Mouse (Mus musculus): ENCODE measurements around the gene Tcf21. TPM values are rescaled to one million over a fixed set of nuclear protein-coding genes. Genes with fewer than 3 reads are reported as not detected.

The Tcf21 gene
- polyA plus RNA-seq, 1 experiment from 2014 or later = not detected

GRCm38 (mm10) chr10:22782684-22783083 is 37.3 kb downstream of the Tcf21 start:
- Histone ChIP-seq H3K9ac (replicated peaks; ENCODE audit: low read depth, low read length) (no peak overlapping the region), H3K36me3 (ENCODE audit: control insufficient read depth, insufficient read depth, low read length) (no peaks in the 10 kb centered on the region), H3K4me2 (ENCODE audit: low read depth, low read length) (no peak overlapping the region), H3K4me3 (ENCODE audit: low read depth, low read length) (no peak overlapping the region), H3K27me3 (ENCODE audit: control insufficient read depth, insufficient read depth, low read length) (no peaks in the 10 kb centered on the region), H3K9me3 (ENCODE audit: control insufficient read depth, low read length) (no peaks in the 10 kb centered on the region), H3K27ac (ENCODE audit: low read depth, low read length) (no peak overlapping the region), H3K4me1 (ENCODE audit: control insufficient read depth, insufficient read depth, low read length) (no peaks in the 10 kb centered on the region)
- WGBS = 73% methylated on average over 3 of the region's 3 CpGs
- no peak for ATAC-seq (ENCODE audit: low read depth)

- H3K4me1 ChIP-seq (ENCODE audit: control insufficient read depth, insufficient read depth, low read length) = no peaks in the 10 kb centered on the region
- H3K9me3 ChIP-seq (ENCODE audit: control insufficient read depth, low read length) = no peaks in the 10 kb centered on the region
- no peaks in the 10 kb centered on the region for H3K27me3 ChIP-seq (ENCODE audit: control insufficient read depth, insufficient read depth, low read length)
- H3K9ac ChIP-seq (replicated peaks; ENCODE audit: low read depth, low read length) = no peak overlapping the region
- H3K4me2 ChIP-seq (ENCODE audit: low read depth, low read length) = no peak overlapping the region
- WGBS = 36% methylated on average over 4 of the region's 4 CpGs
- H3K27ac ChIP-seq (ENCODE audit: low read depth, low read length) = no peak overlapping the region
- ATAC-seq (ENCODE audit: low read depth) = no peak
- no peaks in the 10 kb centered on the region for H3K36me3 ChIP-seq (ENCODE audit: control insufficient read depth, insufficient read depth, low read length)
- H3K4me3 ChIP-seq (ENCODE audit: low read depth, low read length) = no peak overlapping the region
These were observed 38.5 kb downstream of the Tcf21 start for GRCm38 (mm10) chr10:22781466-22781865.

GRCm38 (mm10) chr10:22777939-22778338 is 42.0 kb downstream of the Tcf21 start:
- H3K36me3 ChIP-seq (ENCODE audit: control insufficient read depth, insufficient read depth, low read length) = no peaks in the 10 kb centered on the region
- no peak overlapping the region for H3K4me2 ChIP-seq (ENCODE audit: low read depth, low read length)
- H3K4me3 ChIP-seq (ENCODE audit: low read depth, low read length) = no peak overlapping the region
- no peaks in the 10 kb centered on the region for H3K9me3 ChIP-seq (ENCODE audit: control insufficient read depth, low read length)
- H3K4me1 ChIP-seq (ENCODE audit: control insufficient read depth, insufficient read depth, low read length) = no peaks in the 10 kb centered on the region
- ATAC-seq (ENCODE audit: low read depth) = peak; percentile 69; the same call in 1 of the 2 replicates
- no peaks in the 10 kb centered on the region for H3K27me3 ChIP-seq (ENCODE audit: control insufficient read depth, insufficient read depth, low read length)
- no peak overlapping the region for H3K9ac ChIP-seq (replicated peaks; ENCODE audit: low read depth, low read length)
- H3K27ac ChIP-seq (ENCODE audit: low read depth, low read length) = no peak overlapping the region
- 12% methylated on average over 5 of the region's 5 CpGs for WGBS

- no peak overlapping the region for H3K9ac ChIP-seq (replicated peaks; ENCODE audit: low read depth, low read length)
- no peak overlapping the region for H3K4me2 ChIP-seq (ENCODE audit: low read depth, low read length)
- no peaks in the 10 kb centered on the region for H3K4me1 ChIP-seq (ENCODE audit: control insufficient read depth, insufficient read depth, low read length)
- no peaks in the 10 kb centered on the region for H3K36me3 ChIP-seq (ENCODE audit: control insufficient read depth, insufficient read depth, low read length)
- no peaks in the 10 kb centered on the region for H3K9me3 ChIP-seq (ENCODE audit: control insufficient read depth, low read length)
- no peaks in the 10 kb centered on the region for H3K27me3 ChIP-seq (ENCODE audit: control insufficient read depth, insufficient read depth, low read length)
- H3K4me3 ChIP-seq (ENCODE audit: low read depth, low read length) = no peak overlapping the region
- no peak overlapping the region for H3K27ac ChIP-seq (ENCODE audit: low read depth, low read length)
- ATAC-seq (ENCODE audit: low read depth) = peak; percentile 84
- 14% methylated on average over 7 of the region's 7 CpGs for WGBS
These were observed 43.8 kb downstream of the Tcf21 start for GRCm38 (mm10) chr10:22776007-22776698.

GRCm38 (mm10) chr10:22775456-22775855 is 44.5 kb downstream of the Tcf21 start:
- Histone ChIP-seq H3K9me3 (ENCODE audit: control insufficient read depth, low read length) (no peaks in the 10 kb centered on the region), H3K4me2 (ENCODE audit: low read depth, low read length) (no peak overlapping the region), H3K4me3 (ENCODE audit: low read depth, low read length) (no peak overlapping the region), H3K27me3 (ENCODE audit: control insufficient read depth, insufficient read depth, low read length) (no peaks in the 10 kb centered on the region), H3K36me3 (ENCODE audit: control insufficient read depth, insufficient read depth, low read length) (no peaks in the 10 kb centered on the region), H3K4me1 (ENCODE audit: control insufficient read depth, insufficient read depth, low read length) (no peaks in the 10 kb centered on the region), H3K27ac (ENCODE audit: low read depth, low read length) (no peak overlapping the region), H3K9ac (replicated peaks; ENCODE audit: low read depth, low read length) (no peak overlapping the region)
- no peak for ATAC-seq (ENCODE audit: low read depth)
- 69% methylated on average over 2 of the region's 2 CpGs for WGBS

- H3K4me3 ChIP-seq (ENCODE audit: low read depth, low read length) = no peak overlapping the region
- no peaks in the 10 kb centered on the region for H3K36me3 ChIP-seq (ENCODE audit: control insufficient read depth, insufficient read depth, low read length)
- no peaks in the 10 kb centered on the region for H3K27me3 ChIP-seq (ENCODE audit: control insufficient read depth, insufficient read depth, low read length)
- no peak for ATAC-seq (ENCODE audit: low read depth)
- H3K4me2 ChIP-seq (ENCODE audit: low read depth, low read length) = no peak overlapping the region
- H3K4me1 ChIP-seq (ENCODE audit: control insufficient read depth, insufficient read depth, low read length) = no peaks in the 10 kb centered on the region
- H3K9me3 ChIP-seq (ENCODE audit: control insufficient read depth, low read length) = no peaks in the 10 kb centered on the region
- 96% methylated on average over 3 of the region's 3 CpGs for WGBS
- no peak overlapping the region for H3K27ac ChIP-seq (ENCODE audit: low read depth, low read length)
- H3K9ac ChIP-seq (replicated peaks; ENCODE audit: low read depth, low read length) = no peak overlapping the region
These were observed 45.3 kb downstream of the Tcf21 start for GRCm38 (mm10) chr10:22774626-22775025.

Other genes with a start within 250 kb of the Tcf21 start
- 0.99 and 1.7 TPM in 2 replicates for gene Slc2a12, start 175.2 kb downstream of the Tcf21 start, polyA plus RNA-seq (2014; fragmentation: Nextera tagmentation; extraction: Ambion mirVana)
- gene Tbpl1, start 88.2 kb downstream of the Tcf21 start, polyA plus RNA-seq (2014; fragmentation: Nextera tagmentation; extraction: Ambion mirVana) = 97.4 and 105 TPM in 2 replicates

Data from neural tube, embryonic 14.5 days (tissue).